In genomic region chr17:12508376-12508775, GRCm38 (mm10) we compare ENCODE assay signal across 19 mouse cellular contexts. TPM values are rescaled to one million over a fixed set of nuclear protein-coding genes. Genes with fewer than 3 reads are reported as not detected.
DNase-seq lines count a peak whose midpoint lies in the region; TF ChIP-seq lines count a peak whose summit lies in the region.
"Had no signal": no experiment of that assay in that cellular context is flagged by ENCODE, and none has a peak within 500 bp of the region (broad histone marks: within the 10 kb centered on the region; RNA-seq: fewer than 3 reads in every experiment).

No protein-coding gene starts in this region.

- peaks cover 41% of the 10 kb centered on the region for H3K79me2 ChIP-seq in MEL (ENCODE audit: control insufficient read depth, insufficient read depth, low read length, poor library complexity)

- H3K27me3 ChIP-seq in MEL (ENCODE audit: control insufficient read depth in 1 of 2, insufficient read depth in 2 of 2, low read length in 2 of 2), result no peaks in the 10 kb centered on the region

- TF ChIP-seq CTCF in MEL (IDR thresholded peaks at IDR 0.05 in 2 of 3, conservative IDR thresholded peaks at IDR 0.05 in 1 of 3; ENCODE audit: control insufficient read depth in 1 of 3, insufficient read depth in 1 of 3, low read depth in 2 of 3, low read length in 3 of 3, poor library complexity in 1 of 3, severe bottlenecking in 1 of 3), result no peak

- peaks cover 0 to 56% of the 10 kb centered on the region in 2 experiments; a peak in 3 of 4 replicates for H3K36me3 ChIP-seq in MEL (ENCODE audit: control insufficient read depth in 1 of 2, insufficient read depth in 2 of 2, low read length in 2 of 2)

- H3K4me3 ChIP-seq in MEL (ENCODE audit: control insufficient read depth in 1 of 2, insufficient read depth in 1 of 2, low read depth in 2 of 2, low read length in 2 of 2), result peak overlapping the region; percentile 23 to 84; a peak in 3 of 4 replicates

- H3K27ac ChIP-seq in MEL (ENCODE audit: control insufficient read depth, low read depth, low read length), result peak overlapping the region; percentile 95

- peak; percentile 79 for DNase-seq in MEL (ENCODE audit: low read depth, low spot score)
- no peak for DNase-seq in urinary bladder, adult 18-20 months (ENCODE audit: low spot score in 2 of 2)
- DNase-seq: adrenal gland, adult 2 months; adrenal gland, adult 8-10 months; adrenal gland, postnatal 10 days; adrenal gland, postnatal 14 days; adrenal gland, postnatal 25 days; adrenal gland, postnatal 36 days; B cell, adult 2 months; cerebellum, adult 11 months; cerebellum, adult 11-12 months; cerebellum, adult 18-20 months; cerebellum, adult 2 months; cerebellum, adult 8-10 months had no signal

- no peak for TF ChIP-seq RAD21 in MEL (IDR thresholded peaks at IDR 0.05; ENCODE audit: low read depth, low read length)

- H3K9me3 ChIP-seq in MEL (replicated peaks; ENCODE audit: insufficient read depth, low read length), result no peaks in the 10 kb centered on the region

- H3K4me1 ChIP-seq in MEL (ENCODE audit: control insufficient read depth in 1 of 2, insufficient read depth in 2 of 2, low read length in 2 of 2), result peaks cover 26 to 55% of the 10 kb centered on the region in 2 experiments

- peak overlapping the region; percentile 23; the same call in 1 of the 2 replicates for H3K9ac ChIP-seq in MEL (ENCODE audit: control insufficient read depth, low read depth, low read length, poor library complexity, severe bottlenecking)

- no peak; a peak in 1 of 4 replicates for TF ChIP-seq POLR2A in MEL (IDR thresholded peaks at IDR 0.05; ENCODE audit: control insufficient read depth in 1 of 2, insufficient read depth in 1 of 2, low read depth in 1 of 2, low read length in 2 of 2, poor library complexity in 1 of 2)

- TF ChIP-seq EP300 in MEL (IDR thresholded peaks at IDR 0.05; ENCODE audit: low read depth in 1 of 2, low read length in 2 of 2), result no peak

TF ChIP-seq in MEL, 35 proteins besides CTCF, POLR2A, EP300 and RAD21:
- TF ChIP-seq TBP (IDR thresholded peaks at IDR 0.05; ENCODE audit: low read depth, low read length) (0 out of 2 replicates have a peak, but pooled peaks have one; percentile 29), MXI1 (IDR thresholded peaks at IDR 0.05; ENCODE audit: low read depth, low read length) (no peak), CHD1 (IDR thresholded peaks at IDR 0.05; ENCODE audit: low read depth, low read length) (no peak), NRF1 (IDR thresholded peaks at IDR 0.05; ENCODE audit: insufficient read depth, low read depth, low read length, poor library complexity, severe bottlenecking) (peak; percentile 68), MYB (IDR thresholded peaks at IDR 0.05; ENCODE audit: low read depth, low read length) (0 out of 2 replicates have a peak, but pooled peaks have one; percentile 6)

RNA-seq across cellular contexts. Expression of gene Slc22a3, which starts 0.9 kb away (rescaled TPM):
- 31.5 and 56.0 TPM in 2 replicates for total RNA-seq in MEL (2012; rRNA removed)
- 10 to 100 TPM in 1 of 2 experiments, not detected in 1; 87.7 TPM for polyA plus RNA-seq in MEL (2012; ENCODE audit: insufficient read depth in 1 of 2, insufficient read length in 2 of 2, low read depth in 1 of 2, low replicate concordance in 2 of 2, missing spikeins in 1 of 2)
- total RNA-seq: CH12.LX had no signal
- polyA plus RNA-seq: activated CD4-positive, CD25-positive, alpha-beta regulatory T cell, adult 4 months; C2C12; CD4-positive, CD25-positive, alpha-beta regulatory T cell, adult 4 months; Patski had no signal
